Mouse (Mus musculus) neural tube, embryonic 11.5 days (tissue): ENCODE results near the gene Bgn. TPM values are rescaled to one million over a fixed set of nuclear protein-coding genes. Genes with fewer than 3 reads are reported as not detected.

Source experiments
- ATAC-seq: fragments of 200-750 bp; cut with Nextera tagmentation; 2 replicates; pipeline ENCODE4 v1.8.0; 2017; ENCODE audit warnings: moderate number of reproducible peaks, mild to moderate bottlenecking, moderate TSS enrichment, moderate library complexity; ENCODE audit not compliant: insufficient read depth, low FRiP score, low TSS enrichment
- DNase-seq: peaks from one replicate; pipeline ENCODE4 v3.0.0-alpha.2; 2015; ENCODE audit warnings: low spot score
- H3K27ac ChIP-seq: fragments of 300-500 bp; sonication (generic); 2 replicates; pipeline ENCODE4 v1.5.1; 2014; ENCODE audit warnings: low read depth, mild to moderate bottlenecking, low read length
- H3K27me3 ChIP-seq: fragments of 300-500 bp; sonication (generic); 2 replicates; pipeline ENCODE4 v1.6.1; 2014; ENCODE audit warnings: mild to moderate bottlenecking, low read length, mixed read lengths; ENCODE audit not compliant: control insufficient read depth, insufficient read depth
- H3K36me3 ChIP-seq: fragments of 300-500 bp; sonication (generic); 2 replicates; pipeline ENCODE4 v1.6.1; 2014; ENCODE audit warnings: mild to moderate bottlenecking, low read length, moderate library complexity, mixed read lengths; ENCODE audit not compliant: control insufficient read depth, insufficient read depth
- H3K4me1 ChIP-seq: fragments of 300-500 bp; sonication (generic); 2 replicates; pipeline ENCODE4 v1.6.1; 2014; ENCODE audit warnings: low read length, mixed read lengths; ENCODE audit not compliant: control insufficient read depth, insufficient read depth
- H3K4me2 ChIP-seq: fragments of 300-500 bp; sonication (generic); 2 replicates; pipeline ENCODE4 v1.6.1; 2014; ENCODE audit warnings: low read depth, mild to moderate bottlenecking, moderate library complexity
- H3K4me3 ChIP-seq: fragments of 300-500 bp; sonication (generic); 2 replicates; pipeline ENCODE4 v1.5.1; 2014; ENCODE audit warnings: low read depth, low read length
- H3K9ac ChIP-seq: fragments of 300-500 bp; sonication (generic); 2 replicates; pipeline ENCODE4 v1.6.1; 2014; ENCODE audit warnings: mild to moderate bottlenecking, low read length
- H3K9me3 ChIP-seq: fragments of 300-500 bp; sonication (generic); 2 replicates; pipeline ENCODE4 v1.6.1; 2016; ENCODE audit warnings: low read length; ENCODE audit not compliant: control insufficient read depth
- WGBS: fragments of 180-500 bp; shearing (Covaris S2); extraction: QIAGEN DNeasy Blood & Tissue Kit; methylation state at CpG from one replicate; pipeline ENCODE4 v1.1.7; 2014; 5-methylcytosine and 5-hydroxymethylcytosine counted together
- polyA plus RNA-seq: library from polyadenylated mRNA; unstranded; fragments of >200 nt; fragmentation: Nextera tagmentation; extraction: Ambion mirVana; gene quantifications from 2 replicates; pipeline ENCODE4 v1.2.1, GENCODE M21; 2014

Bgn gene
- polyA plus RNA-seq, 1 experiment from 2014 or later: 25.6 TPM

GRCm38 (mm10) chrX:73506577-73506976 is 23.2 kb downstream of the Bgn start:
- peaks cover 21% of the 10 kb centered on the region for H3K27me3 ChIP-seq

GRCm38 (mm10) chrX:73509209-73509608 is 25.8 kb downstream of the Bgn start:
- ATAC-seq: no peak
- 81% methylated on average over 3 of the region's 3 CpGs for WGBS
- Histone ChIP-seq H3K4me3 (no peak overlapping the region), H3K4me2 (no peak overlapping the region), H3K4me1 (no peaks in the 10 kb centered on the region), H3K9ac (no peak overlapping the region), H3K36me3 (no peaks in the 10 kb centered on the region), H3K27ac (no peak overlapping the region), H3K27me3 (peaks cover 3% of the 10 kb centered on the region; the same call in 1 of the 2 replicates), H3K9me3 (no peaks in the 10 kb centered on the region)
- DNase-seq: no peak

More at GRCm38 (mm10) chrX:73506577-73506976, 23.2 kb downstream of the Bgn start:
- ATAC-seq (no peak), DNase-seq (no peak)
- Histone ChIP-seq H3K36me3 (no peaks in the 10 kb centered on the region), H3K27ac (no peak overlapping the region), H3K9me3 (no peaks in the 10 kb centered on the region), H3K4me2 (no peak overlapping the region), H3K4me1 (no peaks in the 10 kb centered on the region), H3K4me3 (no peak overlapping the region), H3K9ac (no peak overlapping the region)
- 88% methylated on average over 4 of the region's 4 CpGs for WGBS

- Histone ChIP-seq H3K9me3 (no peaks in the 10 kb centered on the region), H3K4me2 (no peak overlapping the region), H3K36me3 (no peaks in the 10 kb centered on the region), H3K9ac (no peak overlapping the region), H3K27me3 (no peaks in the 10 kb centered on the region), H3K4me1 (no peaks in the 10 kb centered on the region), H3K27ac (no peak overlapping the region), H3K4me3 (no peak overlapping the region)
- DNase-seq (no peak), ATAC-seq (no peak)
- WGBS: 27% methylated on average over 3 of the region's 3 CpGs
Observed at GRCm38 (mm10) chrX:73512904-73513303, 29.5 kb downstream of the Bgn start.

GRCm38 (mm10) chrX:73516556-73516955 is 33.2 kb downstream of the Bgn start:
- H3K4me1 ChIP-seq: no peaks in the 10 kb centered on the region
- H3K9me3 ChIP-seq: no peaks in the 10 kb centered on the region
- ATAC-seq: no peak
- 58% methylated on average over 4 of the region's 4 CpGs for WGBS
- no peak overlapping the region for H3K27ac ChIP-seq
- no peak overlapping the region for H3K4me3 ChIP-seq
- H3K27me3 ChIP-seq: no peaks in the 10 kb centered on the region
- DNase-seq: no peak
- H3K9ac ChIP-seq: no peak overlapping the region
- no peaks in the 10 kb centered on the region for H3K36me3 ChIP-seq
- no peak overlapping the region for H3K4me2 ChIP-seq

GRCm38 (mm10) chrX:73517060-73517600 is 33.7 kb downstream of the Bgn start:
- H3K27me3 ChIP-seq: no peaks in the 10 kb centered on the region
- no peak overlapping the region for H3K27ac ChIP-seq
- ATAC-seq: no peak
- no peaks in the 10 kb centered on the region for H3K4me1 ChIP-seq
- no peaks in the 10 kb centered on the region for H3K9me3 ChIP-seq
- DNase-seq: no peak
- no peak overlapping the region for H3K4me2 ChIP-seq
- H3K4me3 ChIP-seq: no peak overlapping the region
- H3K9ac ChIP-seq: no peak overlapping the region
- no peaks in the 10 kb centered on the region for H3K36me3 ChIP-seq

- Histone ChIP-seq H3K4me1 (no peaks in the 10 kb centered on the region), H3K27me3 (no peaks in the 10 kb centered on the region), H3K4me2 (no peak overlapping the region), H3K9me3 (no peaks in the 10 kb centered on the region), H3K27ac (no peak overlapping the region), H3K4me3 (no peak overlapping the region), H3K36me3 (no peaks in the 10 kb centered on the region), H3K9ac (no peak overlapping the region)
- ATAC-seq: no peak
- 80% methylated on average over 3 of the region's 3 CpGs for WGBS
- DNase-seq: no peak
Observed at GRCm38 (mm10) chrX:73520692-73521091, 37.3 kb downstream of the Bgn start.

- Histone ChIP-seq H3K4me1 (no peaks in the 10 kb centered on the region), H3K27ac (no peak overlapping the region), H3K9ac (no peak overlapping the region), H3K4me2 (no peak overlapping the region), H3K4me3 (no peak overlapping the region), H3K27me3 (no peaks in the 10 kb centered on the region), H3K36me3 (no peaks in the 10 kb centered on the region), H3K9me3 (no peaks in the 10 kb centered on the region)
- WGBS: 76% methylated on average over 8 of the region's 9 CpGs
- ATAC-seq: peak; percentile 48; the same call in 1 of the 2 replicates
- no peak for DNase-seq
Observed at GRCm38 (mm10) chrX:73524318-73525222, 41.2 kb downstream of the Bgn start.

- Histone ChIP-seq H3K27me3 (no peaks in the 10 kb centered on the region), H3K9ac (no peak overlapping the region), H3K4me1 (no peaks in the 10 kb centered on the region), H3K9me3 (no peaks in the 10 kb centered on the region), H3K4me2 (no peak overlapping the region), H3K36me3 (no peaks in the 10 kb centered on the region), H3K4me3 (no peak overlapping the region), H3K27ac (no peak overlapping the region)
- WGBS: 82% methylated on average over 9 of the region's 9 CpGs
- ATAC-seq (no peak), DNase-seq (no peak)
Observed at GRCm38 (mm10) chrX:73525223-73526140, 42.1 kb downstream of the Bgn start.
